ENCODE assay signal across 17 mouse cellular contexts in the genomic region with DNA sequence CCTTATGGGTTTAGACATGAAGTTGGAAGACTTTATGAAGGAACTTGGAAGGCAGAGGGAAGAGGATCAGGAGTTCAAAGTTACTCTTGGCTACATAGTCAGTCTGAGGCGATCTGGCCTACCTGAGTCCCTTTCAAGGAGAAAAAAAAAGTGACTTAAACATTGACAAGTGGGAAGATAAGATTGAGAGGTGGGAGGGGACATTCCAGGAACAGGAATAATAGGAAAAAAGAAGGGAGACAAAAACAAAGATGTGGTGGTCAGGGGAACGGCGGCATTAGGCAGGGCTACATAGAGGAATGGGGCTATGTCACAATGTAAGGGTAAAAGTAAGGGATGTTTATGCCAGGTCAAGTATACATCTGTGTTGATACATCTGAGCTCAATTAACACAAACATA. TPM values are rescaled to one million over a fixed set of nuclear protein-coding genes. Genes with fewer than 3 reads are reported as not detected.
A peak's percentile ranks its signal among the peaks of the same experiment; 100 is the strongest.
DNase-seq lines count a peak whose midpoint lies in the region; ATAC-seq and TF ChIP-seq lines count a peak whose summit lies in the region.
"Had no signal": no experiment of that assay in that cellular context is flagged by ENCODE, and none has a peak within 500 bp of the region (broad histone marks: within the 10 kb centered on the region; RNA-seq: fewer than 3 reads in every experiment).

No protein-coding gene starts in this region.

- no peak overlapping the region for H3K4me3 ChIP-seq in kidney, adult 2 months (ENCODE audit: insufficient read depth, low read depth, low read length)
- no peak overlapping the region for H3K4me3 ChIP-seq in stomach, embryonic 15.5 days (replicated peaks)
- H3K4me3 ChIP-seq in stomach, postnatal 0 days (ENCODE audit: low read depth, low read length) = no peak overlapping the region
- H3K4me3 ChIP-seq in liver, embryonic 13.5 days (replicated peaks) = no peak overlapping the region

- no peak overlapping the region for H3K4me2 ChIP-seq in stomach, embryonic 15.5 days
- no peak overlapping the region for H3K4me2 ChIP-seq in stomach, postnatal 0 days (replicated peaks; ENCODE audit: low read depth)
- peak overlapping the region; percentile 71 for H3K4me2 ChIP-seq in liver, embryonic 13.5 days

- WGBS in kidney, adult 2 months = 73% methylated on average over 3 of the region's 3 CpGs
- 53% methylated on average over 3 of the region's 3 CpGs for WGBS in stomach, embryonic 15.5 days
- WGBS in stomach, postnatal 0 days = 56% methylated on average over 3 of the region's 3 CpGs
- WGBS in liver, embryonic 13.5 days (ENCODE audit: insufficient replicate concordance) = 20% methylated on average over 3 of the region's 3 CpGs

- no peak for TF ChIP-seq EP300 in stomach, postnatal 0 days (optimal IDR thresholded peaks at IDR 0.05)

- peak overlapping the region; percentile 16 for H3K27ac ChIP-seq in kidney, adult 2 months (ENCODE audit: insufficient read depth, low read depth, low read length)
- H3K27ac ChIP-seq in stomach, embryonic 15.5 days = 0 out of 2 replicates have a peak overlapping the region, but pooled peaks have one; percentile 26
- H3K27ac ChIP-seq in stomach, postnatal 0 days (replicated peaks) = no peak overlapping the region
- H3K27ac ChIP-seq in liver, embryonic 13.5 days = peak overlapping the region; percentile 95

- no peak for TF ChIP-seq POLR2A in kidney, adult 2 months (IDR thresholded peaks at IDR 0.05; ENCODE audit: low read depth, low read length)

- no peak for ATAC-seq in stomach, embryonic 15.5 days (ENCODE audit: insufficient read depth, low FRiP score, low read depth)
- ATAC-seq in stomach, postnatal 0 days (ENCODE audit: low FRiP score, low TSS enrichment) = no peak
- no peak for ATAC-seq in liver, embryonic 13.5 days (ENCODE audit: low read depth)
- ATAC-seq: forebrain, embryonic 14.5 days; hindbrain, embryonic 16.5 days; midbrain, embryonic 16.5 days had no signal

- H3K9ac ChIP-seq in stomach, embryonic 15.5 days = no peak overlapping the region
- no peak overlapping the region for H3K9ac ChIP-seq in stomach, postnatal 0 days (ENCODE audit: low read length)
- peak overlapping the region; percentile 60; the same call in 1 of the 2 replicates for H3K9ac ChIP-seq in liver, embryonic 13.5 days

- H3K27me3 ChIP-seq in kidney, adult 2 months (replicated peaks; ENCODE audit: control insufficient read depth, insufficient read depth, low read length) = no peaks in the 10 kb centered on the region
- no peaks in the 10 kb centered on the region for H3K27me3 ChIP-seq in stomach, embryonic 15.5 days (replicated peaks)
- H3K27me3 ChIP-seq in stomach, postnatal 0 days (ENCODE audit: control insufficient read depth, insufficient read depth, low read length) = no peaks in the 10 kb centered on the region
- no peaks in the 10 kb centered on the region for H3K27me3 ChIP-seq in liver, embryonic 13.5 days

- DNase-seq in kidney, adult 2 months = no peak
- DNase-seq in kidney, postnatal 36 days = no peak
- no peak for DNase-seq in stomach, postnatal 0 days (ENCODE audit: low spot score)
- no peak for DNase-seq in liver, embryonic 13.5 days
- no peak for DNase-seq in frontal cortex, adult 2 months (ENCODE audit: extremely low spot score in 1 of 2, low spot score in 1 of 2)
- no peak for DNase-seq in adipocyte (ENCODE audit: low spot score)
- DNase-seq: adrenal gland, adult 8-10 months; cerebellum, adult 11-12 months; cerebellum, postnatal 25 days; heart, postnatal 10 days; kidney, adult 8-10 months; retina, postnatal 1 day had no signal

- peaks cover 18% of the 10 kb centered on the region for H3K4me1 ChIP-seq in kidney, adult 2 months (ENCODE audit: control insufficient read depth, insufficient read depth, low read length)
- no peaks in the 10 kb centered on the region; the same call in 1 of the 2 replicates for H3K4me1 ChIP-seq in stomach, embryonic 15.5 days
- no peaks in the 10 kb centered on the region for H3K4me1 ChIP-seq in stomach, postnatal 0 days (replicated peaks; ENCODE audit: control insufficient read depth, insufficient read depth)
- peaks cover 91% of the 10 kb centered on the region for H3K4me1 ChIP-seq in liver, embryonic 13.5 days (replicated peaks)

- H3K9me3 ChIP-seq in stomach, embryonic 15.5 days = no peaks in the 10 kb centered on the region
- H3K9me3 ChIP-seq in stomach, postnatal 0 days (ENCODE audit: control insufficient read depth, low read length) = no peaks in the 10 kb centered on the region
- H3K9me3 ChIP-seq in liver, embryonic 13.5 days (replicated peaks) = no peaks in the 10 kb centered on the region
- H3K9me3 ChIP-seq: G1E had no signal

- TF ChIP-seq CTCF in kidney, adult 2 months (conservative IDR thresholded peaks at IDR 0.05; ENCODE audit: insufficient read depth, insufficient read length, low read depth, low read length) = no peak
- TF ChIP-seq CTCF in stomach, postnatal 0 days (IDR thresholded peaks at IDR 0.05; ENCODE audit: low read depth) = no peak

- no peaks in the 10 kb centered on the region for H3K36me3 ChIP-seq in kidney, adult 2 months (ENCODE audit: control insufficient read depth, insufficient read depth, low read length)
- H3K36me3 ChIP-seq in stomach, embryonic 15.5 days = peaks cover 7% of the 10 kb centered on the region; the same call in 1 of the 2 replicates
- H3K36me3 ChIP-seq in stomach, postnatal 0 days (ENCODE audit: control insufficient read depth, insufficient read depth, low read length) = peaks cover 2% of the 10 kb centered on the region; the same call in 1 of the 2 replicates
- H3K36me3 ChIP-seq in liver, embryonic 13.5 days = peaks cover 7% of the 10 kb centered on the region

RNA-seq across cellular contexts. Expression of a gene that starts 52.9 kb away (rescaled TPM):
- polyA plus RNA-seq in kidney, adult 2 months (2012; rRNA removed) = 4.7 and 5.0 TPM in 2 replicates
- 41.0 and 41.5 TPM in 2 replicates for polyA plus RNA-seq in stomach, embryonic 15.5 days (2015; fragmentation: Nextera tagmentation; extraction: Ambion mirVana)
- 28.8 and 31.0 TPM in 2 replicates for polyA plus RNA-seq in stomach, postnatal 0 days (2015; fragmentation: Nextera tagmentation; extraction: Ambion mirVana)
- 17.6 and 20.6 TPM in 2 replicates for polyA plus RNA-seq in liver, embryonic 13.5 days (2015; fragmentation: Nextera tagmentation; extraction: Ambion mirVana)
- 27.1 and 30.3 TPM in 2 replicates for polyA plus RNA-seq in frontal cortex, adult 2 months (2012; rRNA removed)

RNA-seq across cellular contexts. Expression of a gene that starts 53.2 kb away (rescaled TPM):
- polyA plus RNA-seq in kidney, adult 2 months (2012; rRNA removed) = 15.3 and 15.4 TPM in 2 replicates
- polyA plus RNA-seq in stomach, embryonic 15.5 days (2015; fragmentation: Nextera tagmentation; extraction: Ambion mirVana) = 25.1 and 26.1 TPM in 2 replicates
- 18.7 and 19.3 TPM in 2 replicates for polyA plus RNA-seq in stomach, postnatal 0 days (2015; fragmentation: Nextera tagmentation; extraction: Ambion mirVana)
- 11.9 and 13.8 TPM in 2 replicates for polyA plus RNA-seq in liver, embryonic 13.5 days (2015; fragmentation: Nextera tagmentation; extraction: Ambion mirVana)
- polyA plus RNA-seq in frontal cortex, adult 2 months (2012; rRNA removed) = 4.5 and 5.9 TPM in 2 replicates

RNA-seq across cellular contexts. Expression of a gene that starts 53.3 kb away (rescaled TPM):
- polyA plus RNA-seq in kidney, adult 2 months (2012; rRNA removed) = 6.8 and 10.6 TPM in 2 replicates
- 105 and 111 TPM in 2 replicates for polyA plus RNA-seq in stomach, embryonic 15.5 days (2015; fragmentation: Nextera tagmentation; extraction: Ambion mirVana)
- polyA plus RNA-seq in stomach, postnatal 0 days (2015; fragmentation: Nextera tagmentation; extraction: Ambion mirVana) = 70.4 and 73.7 TPM in 2 replicates
- polyA plus RNA-seq in liver, embryonic 13.5 days (2015; fragmentation: Nextera tagmentation; extraction: Ambion mirVana) = 53.6 and 62.6 TPM in 2 replicates
- polyA plus RNA-seq in frontal cortex, adult 2 months (2012; rRNA removed) = 37.5 and 39.0 TPM in 2 replicates
